Comparison of ENCODE assay signal across 18 mouse cellular contexts in the genomic region with DNA sequence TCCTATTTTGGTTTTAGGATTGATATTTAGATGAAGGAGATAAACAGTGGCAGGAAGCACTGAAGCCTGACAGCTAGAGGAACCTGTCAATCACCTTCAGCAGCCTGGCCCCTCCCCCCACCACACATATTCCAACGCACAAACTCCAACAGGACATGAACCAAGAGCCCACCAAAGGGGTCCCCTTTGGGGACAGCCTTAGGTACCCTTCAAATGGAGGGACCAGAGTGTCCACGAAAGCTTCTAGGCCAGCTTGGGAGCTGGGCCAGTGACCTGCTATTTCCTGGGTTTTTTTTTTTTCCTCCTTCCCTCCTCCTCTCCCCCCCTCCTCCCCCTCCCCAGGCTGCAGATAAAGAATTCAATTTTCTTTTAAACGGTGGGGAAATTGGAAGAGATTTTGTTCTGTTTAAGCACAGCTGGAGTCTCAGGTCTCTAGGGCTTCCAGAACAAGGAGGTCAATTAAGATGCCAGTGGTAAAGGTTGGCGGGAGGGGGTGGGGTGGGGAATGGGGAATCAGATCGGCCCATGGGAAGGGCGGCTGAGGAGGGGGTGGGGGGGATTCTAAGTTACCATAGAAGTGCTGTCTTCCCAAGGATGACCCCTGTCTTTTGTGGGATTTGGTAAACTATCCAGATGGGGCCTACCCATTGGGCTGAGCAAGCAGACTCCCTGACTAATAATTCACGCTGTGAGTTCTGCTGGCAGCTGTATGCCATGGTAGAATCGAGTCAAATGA. TPM values are rescaled to one million over a fixed set of nuclear protein-coding genes. Genes with fewer than 3 reads are reported as not detected.
DNase-seq lines count a peak whose midpoint lies in the region; ATAC-seq and TF ChIP-seq lines count a peak whose summit lies in the region.
"Had no signal": no experiment of that assay in that cellular context is flagged by ENCODE, and none has a peak within 500 bp of the region (broad histone marks: within the 10 kb centered on the region; RNA-seq: fewer than 3 reads in every experiment).

No protein-coding gene starts in this region.

- H3K4me1 ChIP-seq in forebrain, embryonic 12.5 days, result peaks cover 11% of the 10 kb centered on the region
- H3K4me1 ChIP-seq in forebrain, embryonic 16.5 days (replicated peaks; ENCODE audit: control insufficient read depth, insufficient read depth, low read length), result no peaks in the 10 kb centered on the region
- no peaks in the 10 kb centered on the region for H3K4me1 ChIP-seq in hindbrain, embryonic 15.5 days (replicated peaks)
- H3K4me1 ChIP-seq in midbrain, embryonic 15.5 days, result no peaks in the 10 kb centered on the region
- H3K4me1 ChIP-seq: liver, embryonic 12.5 days; lung, embryonic 15.5 days; stomach, embryonic 15.5 days had no signal

- 0 out of 2 replicates have a peak, but pooled peaks cover 3% of the 10 kb centered on the region for H3K9me3 ChIP-seq in forebrain, embryonic 12.5 days
- H3K9me3 ChIP-seq in forebrain, embryonic 16.5 days (ENCODE audit: control insufficient read depth, low read length), result peaks cover 6% of the 10 kb centered on the region; the same call in 1 of the 2 replicates
- no peaks in the 10 kb centered on the region for H3K9me3 ChIP-seq in hindbrain, embryonic 15.5 days
- H3K9me3 ChIP-seq in midbrain, embryonic 15.5 days, result no peaks in the 10 kb centered on the region
- H3K9me3 ChIP-seq: liver, embryonic 12.5 days; lung, embryonic 15.5 days; stomach, embryonic 15.5 days had no signal

- ATAC-seq in forebrain, embryonic 12.5 days (ENCODE audit: low FRiP score), result peak; percentile 57; the same call in 1 of the 2 replicates
- no peak for ATAC-seq in forebrain, embryonic 16.5 days
- 0 out of 2 replicates have a peak, but pooled peaks have one; percentile 21 for ATAC-seq in hindbrain, embryonic 15.5 days (ENCODE audit: low FRiP score, low read depth)
- peak; percentile 47; the same call in 1 of the 2 replicates for ATAC-seq in midbrain, embryonic 15.5 days (replicated peaks)
- ATAC-seq: liver, embryonic 12.5 days had no signal

- TF ChIP-seq POLR2A in brain, embryonic 14.5 days (IDR thresholded peaks at IDR 0.05; ENCODE audit: borderline replicate concordance, extremely low read depth, insufficient read depth, insufficient read length, poor library complexity, severe bottlenecking), result no peak

- no peak overlapping the region for H3K4me3 ChIP-seq in forebrain, embryonic 12.5 days (replicated peaks)
- no peak overlapping the region for H3K4me3 ChIP-seq in forebrain, embryonic 16.5 days (replicated peaks; ENCODE audit: low read length)
- H3K4me3 ChIP-seq in hindbrain, embryonic 15.5 days, result no peak overlapping the region
- no peak overlapping the region for H3K4me3 ChIP-seq in midbrain, embryonic 15.5 days
- H3K4me3 ChIP-seq: erythroblast, embryonic 14.5 days; liver, embryonic 12.5 days; lung, embryonic 15.5 days; myocyte; stomach, embryonic 15.5 days had no signal

- H3K36me3 ChIP-seq in forebrain, embryonic 12.5 days (replicated peaks), result no peaks in the 10 kb centered on the region
- H3K36me3 ChIP-seq in forebrain, embryonic 16.5 days (ENCODE audit: control insufficient read depth, insufficient read depth), result no peaks in the 10 kb centered on the region
- H3K36me3 ChIP-seq in hindbrain, embryonic 15.5 days, result no peaks in the 10 kb centered on the region
- H3K36me3 ChIP-seq in midbrain, embryonic 15.5 days (replicated peaks), result no peaks in the 10 kb centered on the region
- H3K36me3 ChIP-seq: liver, embryonic 12.5 days; lung, embryonic 15.5 days; stomach, embryonic 15.5 days had no signal

- H3K9ac ChIP-seq in forebrain, embryonic 12.5 days, result no peak overlapping the region
- H3K9ac ChIP-seq in forebrain, embryonic 16.5 days (replicated peaks; ENCODE audit: low read depth, low read length), result no peak overlapping the region
- no peak overlapping the region for H3K9ac ChIP-seq in hindbrain, embryonic 15.5 days
- no peak overlapping the region for H3K9ac ChIP-seq in midbrain, embryonic 15.5 days
- H3K9ac ChIP-seq: liver, embryonic 12.5 days; lung, embryonic 15.5 days; stomach, embryonic 15.5 days had no signal

- H3K27ac ChIP-seq in forebrain, embryonic 12.5 days, result no peak overlapping the region
- H3K27ac ChIP-seq in forebrain, embryonic 16.5 days (ENCODE audit: low read length), result no peak overlapping the region
- no peak overlapping the region for H3K27ac ChIP-seq in hindbrain, embryonic 15.5 days (replicated peaks)
- H3K27ac ChIP-seq in midbrain, embryonic 15.5 days, result no peak overlapping the region
- H3K27ac ChIP-seq: liver, embryonic 12.5 days; lung, embryonic 15.5 days; stomach, embryonic 15.5 days had no signal

- WGBS in forebrain, embryonic 12.5 days, result 8% methylated on average over 8 of the region's 8 CpGs
- 5% methylated on average over 8 of the region's 8 CpGs for WGBS in forebrain, embryonic 16.5 days
- 17% methylated on average over 8 of the region's 8 CpGs for WGBS in hindbrain, embryonic 15.5 days
- 6% methylated on average over 8 of the region's 8 CpGs for WGBS in midbrain, embryonic 15.5 days

- no peak overlapping the region for H3K4me2 ChIP-seq in forebrain, embryonic 12.5 days
- H3K4me2 ChIP-seq in forebrain, embryonic 16.5 days (ENCODE audit: low read length), result no peak overlapping the region
- no peak overlapping the region for H3K4me2 ChIP-seq in hindbrain, embryonic 15.5 days
- no peak overlapping the region for H3K4me2 ChIP-seq in midbrain, embryonic 15.5 days
- H3K4me2 ChIP-seq: liver, embryonic 12.5 days; lung, embryonic 15.5 days; stomach, embryonic 15.5 days had no signal

- no peak for TF ChIP-seq CTCF in brain, embryonic 14.5 days (IDR thresholded peaks at IDR 0.05; ENCODE audit: borderline replicate concordance, extremely low read depth, insufficient read depth, insufficient read length)

- H3K27me3 ChIP-seq in forebrain, embryonic 12.5 days, result peaks cover 5% of the 10 kb centered on the region; the same call in 1 of the 2 replicates
- no peaks in the 10 kb centered on the region for H3K27me3 ChIP-seq in forebrain, embryonic 16.5 days (replicated peaks; ENCODE audit: control insufficient read depth, insufficient read depth, low read length)
- no peaks in the 10 kb centered on the region for H3K27me3 ChIP-seq in hindbrain, embryonic 15.5 days
- H3K27me3 ChIP-seq in midbrain, embryonic 15.5 days (replicated peaks), result no peaks in the 10 kb centered on the region
- H3K27me3 ChIP-seq: liver, embryonic 12.5 days; lung, embryonic 15.5 days; stomach, embryonic 15.5 days had no signal

- DNase-seq in brain, embryonic 14.5 days (ENCODE audit: low read depth), result peak; percentile 66
- DNase-seq in thymus, adult 18-20 months, result no peak
- no peak for DNase-seq in spleen, adult 18-20 months
- no peak for DNase-seq in cerebellum, adult 11-12 months
- DNase-seq: adrenal gland, adult 2 months; cerebellum, adult 2 months; gastrocnemius, postnatal 10 days; kidney, adult 18-20 months; kidney, postnatal 14 days had no signal

RNA-seq across cellular contexts. Expression of gene Gm17455, which starts 57.3 kb away (rescaled TPM):
- polyA plus RNA-seq in forebrain, embryonic 12.5 days (2016; fragmentation: Nextera tagmentation; extraction: Ambion mirVana), result 1.9 and 2.7 TPM in 2 replicates
- 5.2 and 5.7 TPM in 2 replicates for polyA plus RNA-seq in forebrain, embryonic 16.5 days (2015; fragmentation: Nextera tagmentation; extraction: Ambion mirVana)
- polyA plus RNA-seq in brain, embryonic 14.5 days (2012; rRNA removed), result 6.5 and 9.1 TPM in 2 replicates
- 11.7 and 16.8 TPM in 2 replicates for polyA plus RNA-seq in hindbrain, embryonic 15.5 days (2015; fragmentation: Nextera tagmentation; extraction: Ambion mirVana)
- 8.9 and 11.0 TPM in 2 replicates for polyA plus RNA-seq in midbrain, embryonic 15.5 days (2015; fragmentation: Nextera tagmentation; extraction: Ambion mirVana)
- polyA plus RNA-seq: erythroblast, embryonic 14.5 days; liver, embryonic 12.5 days had no signal
